Mouse (Mus musculus): ENCODE measurements around the gene Ccdc177. TPM values are rescaled to one million over a fixed set of nuclear protein-coding genes. Genes with fewer than 3 reads are reported as not detected.

The Ccdc177 gene
- total and polyA plus RNA-seq, 3 experiments: 0.11 TPM; not detected in 2

DNA sequence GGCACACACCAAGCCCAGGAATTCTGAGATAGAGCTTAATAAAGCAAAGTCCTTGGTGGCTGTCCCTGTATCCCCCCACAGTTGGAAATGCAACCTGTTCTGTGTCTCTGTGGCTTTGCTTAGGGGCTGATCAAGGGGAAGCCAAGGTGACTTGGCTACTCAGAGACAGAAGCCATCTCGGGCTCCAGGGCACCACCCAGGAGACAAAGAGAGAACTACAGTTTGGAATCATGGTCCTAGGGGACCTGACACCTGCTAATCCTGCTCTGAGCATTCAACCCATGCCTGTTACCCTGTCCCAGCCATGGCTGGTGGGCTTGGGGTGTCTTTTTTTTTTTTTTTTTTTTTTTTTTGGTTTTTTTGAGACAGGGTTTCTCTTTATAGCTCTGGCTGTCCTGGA is 32.3 kb downstream of the Ccdc177 start:
- Histone ChIP-seq H3K4me3 (ENCODE audit: low read depth, low read length) (no peak overlapping the region), H3K4me1 (ENCODE audit: insufficient read depth, low read depth, low read length) (no peaks in the 10 kb centered on the region), H3K27me3 (ENCODE audit: insufficient read depth, low read length) (peaks cover 41% of the 10 kb centered on the region), H3K9me3 (replicated peaks) (no peaks in the 10 kb centered on the region), H3K36me3 (replicated peaks) (no peaks in the 10 kb centered on the region)
- DNase-seq (ENCODE audit: low spot score): no peak
- TF ChIP-seq CTCF (IDR thresholded peaks at IDR 0.05; ENCODE audit: low read depth, low read length) (no peak), POLR2AphosphoS5 (IDR thresholded peaks at IDR 0.05; ENCODE audit: insufficient replicate concordance, low read depth, low read length) (no peak)
- no peak for ATAC-seq (ENCODE audit: extremely low read depth, insufficient number of reproducible peaks, low FRiP score, poor library complexity, severe bottlenecking)

GRCm38 (mm10) chr12:80724853-80725559 is 35.5 kb downstream of the Ccdc177 start:
- ATAC-seq (ENCODE audit: extremely low read depth, insufficient number of reproducible peaks, low FRiP score, poor library complexity, severe bottlenecking): no peak; the same call in 1 of the 2 replicates
- H3K4me1 ChIP-seq (ENCODE audit: insufficient read depth, low read depth, low read length): peaks cover 2% of the 10 kb centered on the region; the same call in 1 of the 2 replicates
- peaks cover 56% of the 10 kb centered on the region for H3K27me3 ChIP-seq (ENCODE audit: insufficient read depth, low read length)
- no peak overlapping the region for H3K4me3 ChIP-seq (ENCODE audit: low read depth, low read length)
- H3K36me3 ChIP-seq (replicated peaks): no peaks in the 10 kb centered on the region
- peak; percentile 72 for DNase-seq (ENCODE audit: low spot score)
- peak; percentile 94 for TF ChIP-seq CTCF (IDR thresholded peaks at IDR 0.05; ENCODE audit: low read depth, low read length)
- TF ChIP-seq TAL1 (conservative IDR thresholded peaks at IDR 0.05; ENCODE audit: low read depth, low read length): no peak
- H3K9me3 ChIP-seq (replicated peaks): no peaks in the 10 kb centered on the region

DNA sequence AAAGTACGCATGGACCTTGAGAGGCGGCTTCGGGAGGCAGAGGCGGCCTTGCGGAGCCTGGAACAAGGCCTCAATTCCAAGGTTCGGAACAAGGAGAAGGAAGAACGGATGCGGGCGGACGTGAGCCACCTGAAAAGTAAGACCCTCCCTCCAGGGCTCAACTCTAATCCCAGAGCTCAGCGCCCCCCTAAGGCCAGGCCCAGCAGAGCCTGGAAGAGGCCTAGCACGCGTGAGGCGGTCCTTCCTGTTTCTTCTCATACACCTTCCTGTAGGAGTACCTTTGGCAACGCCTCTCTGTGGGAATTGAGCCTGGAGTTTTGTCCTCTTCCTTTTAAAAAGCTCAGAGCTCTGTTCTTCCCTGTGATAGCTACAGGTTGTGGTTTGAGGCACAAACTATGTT is 39.0 kb downstream of the Ccdc177 start:
- no peak for TF ChIP-seq CTCF (IDR thresholded peaks at IDR 0.05; ENCODE audit: low read depth, low read length)
- no peak for TF ChIP-seq GATA2 (IDR thresholded peaks at IDR 0.05; ENCODE audit: borderline replicate concordance, low read depth, low read length)
- TF ChIP-seq GATA1 (IDR thresholded peaks at IDR 0.05; ENCODE audit: borderline replicate concordance, low read length): no peak
- TF ChIP-seq TAL1 (conservative IDR thresholded peaks at IDR 0.05; ENCODE audit: low read depth, low read length): no peak
- TF ChIP-seq POLR2AphosphoS5 (IDR thresholded peaks at IDR 0.05; ENCODE audit: insufficient replicate concordance, low read depth, low read length): no peak
- H3K27me3 ChIP-seq (ENCODE audit: insufficient read depth, low read length): peaks cover 59% of the 10 kb centered on the region
- H3K4me3 ChIP-seq (ENCODE audit: low read depth, low read length): no peak overlapping the region
- H3K9me3 ChIP-seq (replicated peaks): no peaks in the 10 kb centered on the region
- H3K36me3 ChIP-seq (replicated peaks): no peaks in the 10 kb centered on the region
- DNase-seq (ENCODE audit: low spot score): no peak
- H3K4me1 ChIP-seq (ENCODE audit: insufficient read depth, low read depth, low read length): peaks cover 16% of the 10 kb centered on the region
- no peak for ATAC-seq (ENCODE audit: extremely low read depth, insufficient number of reproducible peaks, low FRiP score, poor library complexity, severe bottlenecking)

DNA sequence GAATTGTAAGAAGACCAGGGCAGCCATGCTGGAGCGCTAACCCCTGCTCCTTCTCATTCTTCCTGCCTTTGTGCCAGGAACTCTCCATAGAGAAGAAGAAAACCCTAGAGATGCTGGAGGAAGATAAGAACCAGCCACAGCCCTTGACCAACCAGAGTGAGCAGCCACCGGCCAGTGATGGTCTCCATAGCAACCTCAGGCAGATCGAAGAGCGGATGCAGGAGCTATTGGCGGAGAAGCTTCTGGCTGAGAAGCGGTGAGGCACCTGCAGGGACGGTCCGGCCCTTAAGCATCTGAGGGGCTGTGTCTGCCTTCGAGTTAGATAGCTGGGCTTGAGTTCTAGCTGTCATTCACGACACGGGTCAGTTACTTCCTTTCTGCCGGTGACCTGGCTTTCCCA is 40.0 kb downstream of the Ccdc177 start:
- no peak for ATAC-seq (ENCODE audit: extremely low read depth, insufficient number of reproducible peaks, low FRiP score, poor library complexity, severe bottlenecking)
- H3K4me1 ChIP-seq (ENCODE audit: insufficient read depth, low read depth, low read length): peaks cover 17% of the 10 kb centered on the region
- peaks cover 59% of the 10 kb centered on the region for H3K27me3 ChIP-seq (ENCODE audit: insufficient read depth, low read length)
- TF ChIP-seq GATA2 (IDR thresholded peaks at IDR 0.05; ENCODE audit: borderline replicate concordance, low read depth, low read length) (no peak), GATA1 (IDR thresholded peaks at IDR 0.05; ENCODE audit: borderline replicate concordance, low read length) (no peak), CTCF (IDR thresholded peaks at IDR 0.05; ENCODE audit: low read depth, low read length) (no peak), POLR2AphosphoS5 (IDR thresholded peaks at IDR 0.05; ENCODE audit: insufficient replicate concordance, low read depth, low read length) (no peak), TAL1 (conservative IDR thresholded peaks at IDR 0.05; ENCODE audit: low read depth, low read length) (no peak)
- no peaks in the 10 kb centered on the region for H3K9me3 ChIP-seq (replicated peaks)
- no peaks in the 10 kb centered on the region for H3K36me3 ChIP-seq (replicated peaks)
- DNase-seq (ENCODE audit: low spot score): no peak
- no peak overlapping the region for H3K4me3 ChIP-seq (ENCODE audit: low read depth, low read length)

DNA sequence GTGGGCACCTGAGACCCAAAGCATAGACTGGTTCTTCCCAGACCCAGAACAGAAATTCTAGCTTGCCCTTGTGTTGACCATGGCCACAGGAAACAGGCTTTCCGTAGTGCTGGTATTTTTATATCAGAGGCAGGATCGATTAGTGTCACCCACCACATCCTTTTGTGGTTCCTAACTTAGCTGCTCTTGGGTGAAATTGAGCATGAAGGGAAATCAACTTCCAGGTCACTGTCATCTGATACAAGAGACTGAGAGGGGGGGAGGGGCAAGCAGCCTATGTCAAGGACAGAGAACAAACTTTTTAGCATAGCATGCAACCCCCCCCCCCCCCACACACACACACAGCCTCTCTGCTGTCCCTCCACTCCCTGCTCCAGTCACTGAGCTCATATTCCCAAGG is 41.3 kb downstream of the Ccdc177 start:
- Histone ChIP-seq H3K9me3 (replicated peaks) (no peaks in the 10 kb centered on the region), H3K36me3 (replicated peaks) (no peaks in the 10 kb centered on the region), H3K4me1 (ENCODE audit: insufficient read depth, low read depth, low read length) (peaks cover 20% of the 10 kb centered on the region), H3K27me3 (ENCODE audit: insufficient read depth, low read length) (peaks cover 63% of the 10 kb centered on the region), H3K4me3 (ENCODE audit: low read depth, low read length) (no peak overlapping the region)
- DNase-seq (ENCODE audit: low spot score) (no peak), ATAC-seq (ENCODE audit: extremely low read depth, insufficient number of reproducible peaks, low FRiP score, poor library complexity, severe bottlenecking) (peak; percentile 37; the same call in 1 of the 2 replicates)
- TF ChIP-seq CTCF (IDR thresholded peaks at IDR 0.05; ENCODE audit: low read depth, low read length): no peak
- no peak for TF ChIP-seq GATA2 (IDR thresholded peaks at IDR 0.05; ENCODE audit: borderline replicate concordance, low read depth, low read length)
- TF ChIP-seq POLR2AphosphoS5 (IDR thresholded peaks at IDR 0.05; ENCODE audit: insufficient replicate concordance, low read depth, low read length): no peak
- no peak for TF ChIP-seq GATA1 (IDR thresholded peaks at IDR 0.05; ENCODE audit: borderline replicate concordance, low read length)
- TF ChIP-seq TAL1 (conservative IDR thresholded peaks at IDR 0.05; ENCODE audit: low read depth, low read length): no peak

GRCm38 (mm10) chr12:80715915-80716314 is 44.6 kb downstream of the Ccdc177 start:
- H3K4me3 ChIP-seq (ENCODE audit: low read depth, low read length): no peak overlapping the region
- peaks cover 53% of the 10 kb centered on the region for H3K27me3 ChIP-seq (ENCODE audit: insufficient read depth, low read length)
- ATAC-seq (ENCODE audit: extremely low read depth, insufficient number of reproducible peaks, low FRiP score, poor library complexity, severe bottlenecking): no peak
- H3K9me3 ChIP-seq (replicated peaks): no peaks in the 10 kb centered on the region
- no peak for DNase-seq (ENCODE audit: low spot score)
- TF ChIP-seq CTCF (IDR thresholded peaks at IDR 0.05; ENCODE audit: low read depth, low read length) (no peak), TAL1 (conservative IDR thresholded peaks at IDR 0.05; ENCODE audit: low read depth, low read length) (no peak), GATA2 (IDR thresholded peaks at IDR 0.05; ENCODE audit: borderline replicate concordance, low read depth, low read length) (no peak), POLR2AphosphoS5 (IDR thresholded peaks at IDR 0.05; ENCODE audit: insufficient replicate concordance, low read depth, low read length) (no peak), GATA1 (IDR thresholded peaks at IDR 0.05; ENCODE audit: borderline replicate concordance, low read length) (no peak)
- H3K4me1 ChIP-seq (ENCODE audit: insufficient read depth, low read depth, low read length): peaks cover 20% of the 10 kb centered on the region
- H3K36me3 ChIP-seq (replicated peaks): no peaks in the 10 kb centered on the region
